Mouse (Mus musculus): ENCODE measurements at regions not wholly inside any gene's neighbourhood (a gene's known extent, or its start where the extent isn't known, plus 50 kb on each side); places are given as distances from the start of the nearest gene placed in this dataset.
A peak's percentile ranks its signal among the peaks of the same experiment; 100 is the strongest.

GRCm38 (mm10) chr2:114776176-114776575 is 121.4 kb upstream of the Dph6 start:
- WGBS, result 64% methylated on average over 2 of the region's 2 CpGs
- no peak for DNase-seq (ENCODE audit: low spot score)
- no peaks in the 10 kb centered on the region for H3K27me3 ChIP-seq (ENCODE audit: control insufficient read depth, insufficient read depth, low read length)

GRCm38 (mm10) chr2:114782450-114782849 is 127.7 kb upstream of the Dph6 start:
- no peaks in the 10 kb centered on the region for H3K36me3 ChIP-seq (ENCODE audit: control insufficient read depth, insufficient read depth, low read length)
- H3K4me2 ChIP-seq (ENCODE audit: low read depth, severe bottlenecking), result no peak overlapping the region
- H3K4me1 ChIP-seq (ENCODE audit: control insufficient read depth, insufficient read depth, low read length), result peaks cover 5% of the 10 kb centered on the region; the same call in 1 of the 2 replicates
- H3K9me3 ChIP-seq (ENCODE audit: control insufficient read depth, low read length), result no peaks in the 10 kb centered on the region
- no peak overlapping the region for H3K27ac ChIP-seq (replicated peaks; ENCODE audit: low read depth, low read length)
- DNase-seq (ENCODE audit: low spot score) (no peak), ATAC-seq (ENCODE audit: insufficient number of reproducible peaks, low FRiP score, low TSS enrichment, low read depth) (no peak)
- H3K4me3 ChIP-seq (ENCODE audit: low read depth, low read length), result no peak overlapping the region
- WGBS, result 86% methylated on average over 6 of the region's 6 CpGs
- no peak overlapping the region for H3K9ac ChIP-seq (ENCODE audit: low read length)
- H3K27me3 ChIP-seq (ENCODE audit: control insufficient read depth, insufficient read depth, low read length), result no peaks in the 10 kb centered on the region

More at GRCm38 (mm10) chr2:114776176-114776575, 121.4 kb upstream of the Dph6 start:
- Histone ChIP-seq H3K9me3 (ENCODE audit: control insufficient read depth, low read length) (no peaks in the 10 kb centered on the region), H3K4me2 (ENCODE audit: low read depth, severe bottlenecking) (no peak overlapping the region), H3K4me3 (ENCODE audit: low read depth, low read length) (no peak overlapping the region), H3K9ac (ENCODE audit: low read length) (no peak overlapping the region), H3K4me1 (ENCODE audit: control insufficient read depth, insufficient read depth, low read length) (no peaks in the 10 kb centered on the region), H3K27ac (replicated peaks; ENCODE audit: low read depth, low read length) (no peak overlapping the region), H3K36me3 (ENCODE audit: control insufficient read depth, insufficient read depth, low read length) (no peaks in the 10 kb centered on the region)
- no peak for ATAC-seq (ENCODE audit: insufficient number of reproducible peaks, low FRiP score, low TSS enrichment, low read depth)

GRCm38 (mm10) chr2:114784191-114784590 is 129.4 kb upstream of the Dph6 start:
- no peak for ATAC-seq (ENCODE audit: insufficient number of reproducible peaks, low FRiP score, low TSS enrichment, low read depth)
- 0 out of 2 replicates have a peak overlapping the region, but pooled peaks have one; percentile 21 for H3K27ac ChIP-seq (replicated peaks; ENCODE audit: low read depth, low read length)

GRCm38 (mm10) chr2:114788251-114788650 is 133.5 kb upstream of the Dph6 start:
- Histone ChIP-seq H3K36me3 (ENCODE audit: control insufficient read depth, insufficient read depth, low read length) (no peaks in the 10 kb centered on the region), H3K27ac (replicated peaks; ENCODE audit: low read depth, low read length) (no peak overlapping the region), H3K4me2 (ENCODE audit: low read depth, severe bottlenecking) (no peak overlapping the region), H3K4me3 (ENCODE audit: low read depth, low read length) (no peak overlapping the region), H3K4me1 (ENCODE audit: control insufficient read depth, insufficient read depth, low read length) (peaks cover 5% of the 10 kb centered on the region; the same call in 1 of the 2 replicates), H3K27me3 (ENCODE audit: control insufficient read depth, insufficient read depth, low read length) (no peaks in the 10 kb centered on the region), H3K9me3 (ENCODE audit: control insufficient read depth, low read length) (no peaks in the 10 kb centered on the region), H3K9ac (ENCODE audit: low read length) (no peak overlapping the region)
- 93% methylated on average over 3 of the region's 3 CpGs for WGBS
- ATAC-seq (ENCODE audit: insufficient number of reproducible peaks, low FRiP score, low TSS enrichment, low read depth), result no peak
- no peak for DNase-seq (ENCODE audit: low spot score)

More at GRCm38 (mm10) chr2:114784191-114784590, 129.4 kb upstream of the Dph6 start:
- Histone ChIP-seq H3K9ac (ENCODE audit: low read length) (no peak overlapping the region), H3K27me3 (ENCODE audit: control insufficient read depth, insufficient read depth, low read length) (no peaks in the 10 kb centered on the region), H3K4me3 (ENCODE audit: low read depth, low read length) (no peak overlapping the region), H3K4me1 (ENCODE audit: control insufficient read depth, insufficient read depth, low read length) (peaks cover 5% of the 10 kb centered on the region; the same call in 1 of the 2 replicates), H3K9me3 (ENCODE audit: control insufficient read depth, low read length) (no peaks in the 10 kb centered on the region), H3K4me2 (ENCODE audit: low read depth, severe bottlenecking) (no peak overlapping the region), H3K36me3 (ENCODE audit: control insufficient read depth, insufficient read depth, low read length) (no peaks in the 10 kb centered on the region)
- no peak for DNase-seq (ENCODE audit: low spot score)

DNA sequence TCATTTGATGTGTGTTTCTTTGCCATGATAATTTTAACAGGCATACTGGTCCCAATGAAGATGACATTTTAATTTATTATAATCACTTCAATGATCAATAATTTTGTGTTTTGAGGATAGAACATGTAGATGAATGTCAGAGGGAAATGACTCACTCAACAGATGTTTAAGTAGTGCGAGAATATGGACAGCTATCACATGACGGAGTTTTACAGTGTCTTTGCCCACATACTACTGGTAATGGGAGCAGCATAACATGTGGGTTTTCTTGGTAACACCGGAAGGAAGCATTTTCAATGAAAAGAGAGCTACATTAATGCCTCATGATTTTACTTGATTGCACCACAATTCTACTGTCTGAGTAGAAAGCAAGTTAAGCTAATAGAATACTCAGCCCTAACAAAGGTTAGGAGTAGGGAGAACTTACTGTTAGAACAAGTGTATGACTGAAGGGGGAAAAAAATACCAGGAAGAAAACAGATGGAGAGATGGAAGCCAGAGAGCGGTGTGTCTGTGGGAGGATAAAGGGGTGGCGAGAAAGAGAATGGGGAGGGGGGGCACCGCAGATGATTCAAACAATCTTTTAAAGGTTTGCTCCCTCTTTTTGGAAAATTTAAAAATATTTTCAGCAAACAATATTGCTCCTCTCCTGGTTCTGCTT is 142.0 kb upstream of the Dph6 start:
- Histone ChIP-seq H3K27ac (replicated peaks; ENCODE audit: low read depth, low read length) (no peak overlapping the region), H3K36me3 (ENCODE audit: control insufficient read depth, insufficient read depth, low read length) (no peaks in the 10 kb centered on the region)

GRCm38 (mm10) chr2:114797291-114797650 is 142.5 kb upstream of the Dph6 start:
- no peak for ATAC-seq (ENCODE audit: insufficient number of reproducible peaks, low FRiP score, low TSS enrichment, low read depth)
- Histone ChIP-seq H3K36me3 (ENCODE audit: control insufficient read depth, insufficient read depth, low read length) (no peaks in the 10 kb centered on the region), H3K9me3 (ENCODE audit: control insufficient read depth, low read length) (no peaks in the 10 kb centered on the region), H3K27me3 (ENCODE audit: control insufficient read depth, insufficient read depth, low read length) (no peaks in the 10 kb centered on the region), H3K27ac (replicated peaks; ENCODE audit: low read depth, low read length) (no peak overlapping the region), H3K4me2 (ENCODE audit: low read depth, severe bottlenecking) (no peak overlapping the region), H3K4me3 (ENCODE audit: low read depth, low read length) (no peak overlapping the region), H3K4me1 (ENCODE audit: control insufficient read depth, insufficient read depth, low read length) (no peaks in the 10 kb centered on the region; the same call in 1 of the 2 replicates), H3K9ac (ENCODE audit: low read length) (no peak overlapping the region)
- DNase-seq (ENCODE audit: low spot score), result no peak
- WGBS, result 63% methylated on average over 1 of the region's 1 CpGs

More for the DNA sequence above, 142.0 kb upstream of the Dph6 start:
- no peaks in the 10 kb centered on the region for H3K27me3 ChIP-seq (ENCODE audit: control insufficient read depth, insufficient read depth, low read length)
- H3K9ac ChIP-seq (ENCODE audit: low read length), result no peak overlapping the region
- H3K9me3 ChIP-seq (ENCODE audit: control insufficient read depth, low read length), result no peaks in the 10 kb centered on the region
- DNase-seq (ENCODE audit: low spot score), result no peak
- H3K4me2 ChIP-seq (ENCODE audit: low read depth, severe bottlenecking), result no peak overlapping the region
- no peaks in the 10 kb centered on the region; the same call in 1 of the 2 replicates for H3K4me1 ChIP-seq (ENCODE audit: control insufficient read depth, insufficient read depth, low read length)
- 91% methylated on average over 6 of the region's 6 CpGs for WGBS
- ATAC-seq (ENCODE audit: insufficient number of reproducible peaks, low FRiP score, low TSS enrichment, low read depth), result no peak
- H3K4me3 ChIP-seq (ENCODE audit: low read depth, low read length), result no peak overlapping the region

DNA sequence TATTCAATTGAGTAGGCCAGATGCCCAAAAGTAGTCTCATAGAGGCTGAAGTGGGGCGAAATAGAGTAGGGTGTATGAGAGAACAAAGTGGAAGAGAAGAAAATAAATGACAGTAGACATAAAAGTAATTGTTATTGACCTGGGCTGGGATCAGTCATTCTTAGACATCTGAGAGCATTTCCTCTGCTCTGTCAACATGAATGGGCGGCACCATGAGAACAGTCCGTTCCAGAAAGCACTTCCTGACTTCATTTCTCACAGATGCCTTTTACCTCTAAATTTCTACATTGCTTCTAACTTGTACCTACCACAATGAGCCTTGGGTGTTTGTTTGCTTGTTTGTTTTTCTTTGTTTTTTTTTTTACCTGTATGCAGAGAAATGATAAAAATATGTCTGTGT is 148.5 kb upstream of the Dph6 start:
- WGBS, result 59% methylated on average over 3 of the region's 3 CpGs
- Histone ChIP-seq H3K4me3 (ENCODE audit: low read depth, low read length) (no peak overlapping the region), H3K36me3 (ENCODE audit: control insufficient read depth, insufficient read depth, low read length) (no peaks in the 10 kb centered on the region), H3K27me3 (ENCODE audit: control insufficient read depth, insufficient read depth, low read length) (no peaks in the 10 kb centered on the region), H3K4me2 (ENCODE audit: low read depth, severe bottlenecking) (no peak overlapping the region), H3K9me3 (ENCODE audit: control insufficient read depth, low read length) (no peaks in the 10 kb centered on the region), H3K9ac (ENCODE audit: low read length) (no peak overlapping the region), H3K27ac (replicated peaks; ENCODE audit: low read depth, low read length) (no peak overlapping the region), H3K4me1 (ENCODE audit: control insufficient read depth, insufficient read depth, low read length) (no peaks in the 10 kb centered on the region)
- ATAC-seq (ENCODE audit: insufficient number of reproducible peaks, low FRiP score, low TSS enrichment, low read depth), result no peak
- no peak for DNase-seq (ENCODE audit: low spot score)

DNA sequence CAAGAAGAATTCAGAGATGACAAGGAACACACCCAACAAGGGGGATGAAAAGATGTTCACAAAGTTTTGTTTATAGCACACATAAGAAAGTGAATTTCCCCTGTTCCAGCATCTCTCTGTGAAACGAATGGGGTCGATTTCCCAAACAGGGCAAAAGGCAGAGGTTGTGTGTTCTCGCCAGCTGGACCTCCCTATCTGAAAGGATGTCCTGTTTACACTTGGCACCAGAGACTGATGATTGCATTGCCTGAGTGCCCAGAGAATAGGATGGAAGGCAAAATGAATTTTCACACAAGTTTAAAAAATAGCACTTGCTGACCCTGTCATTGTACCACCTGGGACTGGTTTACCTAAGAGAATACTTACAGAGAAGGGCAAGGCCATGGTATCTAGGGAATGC is 149.2 kb upstream of the Dph6 start:
- Histone ChIP-seq H3K9ac (ENCODE audit: low read length) (no peak overlapping the region), H3K4me1 (ENCODE audit: control insufficient read depth, insufficient read depth, low read length) (no peaks in the 10 kb centered on the region), H3K4me3 (ENCODE audit: low read depth, low read length) (no peak overlapping the region), H3K9me3 (ENCODE audit: control insufficient read depth, low read length) (no peaks in the 10 kb centered on the region), H3K36me3 (ENCODE audit: control insufficient read depth, insufficient read depth, low read length) (no peaks in the 10 kb centered on the region), H3K4me2 (ENCODE audit: low read depth, severe bottlenecking) (no peak overlapping the region), H3K27ac (replicated peaks; ENCODE audit: low read depth, low read length) (no peak overlapping the region), H3K27me3 (ENCODE audit: control insufficient read depth, insufficient read depth, low read length) (no peaks in the 10 kb centered on the region)
- ATAC-seq (ENCODE audit: insufficient number of reproducible peaks, low FRiP score, low TSS enrichment, low read depth) (no peak), DNase-seq (ENCODE audit: low spot score) (no peak)
- WGBS, result 75% methylated on average over 3 of the region's 3 CpGs

All from limb, embryonic 11.5 days (tissue).